In the genomic region with DNA sequence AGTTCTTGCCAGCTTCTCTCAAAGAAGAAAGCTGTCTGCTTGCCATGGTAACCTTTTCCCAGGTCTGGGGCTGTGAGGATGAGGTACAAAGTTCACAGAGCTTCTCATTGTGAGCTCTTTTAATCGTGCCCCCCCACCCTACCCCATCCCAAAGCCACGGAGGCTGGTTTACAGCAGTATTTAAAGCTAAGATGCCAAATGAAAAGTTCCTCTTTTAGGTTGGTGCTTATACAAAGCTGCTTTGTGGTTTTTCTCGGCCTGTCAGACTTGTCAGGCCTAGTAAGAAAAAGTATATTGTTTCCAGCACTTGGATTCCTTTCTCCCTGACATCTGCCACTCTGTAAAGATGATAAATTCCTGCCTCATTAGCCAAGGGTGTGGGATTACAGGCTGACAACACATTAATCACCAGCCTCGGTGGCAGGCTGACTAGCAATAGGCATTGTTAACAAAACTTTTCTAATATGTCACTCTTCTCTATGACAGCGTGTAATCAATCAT, we compare ENCODE assay signal across 10 mouse cellular contexts.
DNase-seq lines count a peak whose midpoint lies in the region; ATAC-seq and TF ChIP-seq lines count a peak whose summit lies in the region.
"Had no signal": no experiment of that assay in that cellular context is flagged by ENCODE, and none has a peak within 500 bp of the region (broad histone marks: within the 10 kb centered on the region; RNA-seq: fewer than 3 reads in every experiment).

No protein-coding gene starts in this region.

- H3K4me2 ChIP-seq in heart, embryonic 12.5 days, result no peak overlapping the region
- no peak overlapping the region for H3K4me2 ChIP-seq in embryonic facial prominence, embryonic 13.5 days
- no peak overlapping the region for H3K4me2 ChIP-seq in hindbrain, postnatal 0 days (ENCODE audit: low read depth, low read length)
- no peak overlapping the region for H3K4me2 ChIP-seq in liver, embryonic 12.5 days

- no peak for TF ChIP-seq CTCF in C2C12 (IDR thresholded peaks at IDR 0.05; ENCODE audit: control insufficient read depth, insufficient read depth, insufficient read length)
- TF ChIP-seq CTCF in hindbrain, postnatal 0 days (IDR thresholded peaks at IDR 0.05; ENCODE audit: low read depth), result no peak

- H3K79me2 ChIP-seq in C2C12 (ENCODE audit: control insufficient read depth, insufficient read depth), result no peaks in the 10 kb centered on the region

- H3K36me3 ChIP-seq in heart, embryonic 10.5 days, result no peaks in the 10 kb centered on the region
- H3K36me3 ChIP-seq in heart, embryonic 12.5 days, result no peaks in the 10 kb centered on the region
- H3K36me3 ChIP-seq in C2C12 (ENCODE audit: control insufficient read depth, insufficient read depth), result no peaks in the 10 kb centered on the region
- no peaks in the 10 kb centered on the region for H3K36me3 ChIP-seq in embryonic facial prominence, embryonic 13.5 days
- no peaks in the 10 kb centered on the region for H3K36me3 ChIP-seq in hindbrain, postnatal 0 days (ENCODE audit: insufficient read depth, low read length)
- H3K36me3 ChIP-seq in liver, embryonic 12.5 days, result no peaks in the 10 kb centered on the region

- H3K4me1 ChIP-seq in heart, embryonic 10.5 days, result peaks cover 54% of the 10 kb centered on the region
- H3K4me1 ChIP-seq in heart, embryonic 12.5 days (replicated peaks), result peaks cover 48% of the 10 kb centered on the region
- peaks cover 50% of the 10 kb centered on the region for H3K4me1 ChIP-seq in embryonic facial prominence, embryonic 13.5 days
- no peaks in the 10 kb centered on the region for H3K4me1 ChIP-seq in hindbrain, postnatal 0 days (ENCODE audit: insufficient read depth, low read length)
- no peaks in the 10 kb centered on the region for H3K4me1 ChIP-seq in liver, embryonic 12.5 days

- no peak overlapping the region for H3K9ac ChIP-seq in heart, embryonic 12.5 days
- H3K9ac ChIP-seq in embryonic facial prominence, embryonic 13.5 days, result no peak overlapping the region
- H3K9ac ChIP-seq in hindbrain, postnatal 0 days (replicated peaks; ENCODE audit: low read length), result no peak overlapping the region
- no peak overlapping the region for H3K9ac ChIP-seq in liver, embryonic 12.5 days

- H3K27ac ChIP-seq in heart, embryonic 10.5 days, result peak overlapping the region; percentile 59; the same call in 1 of the 2 replicates
- H3K27ac ChIP-seq in heart, embryonic 12.5 days (ENCODE audit: poor library complexity, severe bottlenecking), result no peak overlapping the region
- peak overlapping the region; percentile 28; the same call in 1 of the 2 replicates for H3K27ac ChIP-seq in embryonic facial prominence, embryonic 13.5 days
- H3K27ac ChIP-seq in hindbrain, postnatal 0 days, result no peak overlapping the region
- H3K27ac ChIP-seq in liver, embryonic 12.5 days, result no peak overlapping the region

- H3ac ChIP-seq in C2C12 (ENCODE audit: control insufficient read depth, insufficient read length, low read depth), result no peak overlapping the region

- WGBS in heart, embryonic 10.5 days, result 28% methylated on average over 5 of the region's 5 CpGs
- 26% methylated on average over 5 of the region's 5 CpGs for WGBS in heart, embryonic 12.5 days
- WGBS in embryonic facial prominence, embryonic 13.5 days, result 16% methylated on average over 5 of the region's 5 CpGs
- 19% methylated on average over 5 of the region's 5 CpGs for WGBS in hindbrain, postnatal 0 days
- WGBS in liver, embryonic 12.5 days (ENCODE audit: insufficient replicate concordance), result 20% methylated on average over 5 of the region's 5 CpGs

- H3K9me3 ChIP-seq in heart, embryonic 10.5 days, result no peaks in the 10 kb centered on the region
- no peaks in the 10 kb centered on the region for H3K9me3 ChIP-seq in heart, embryonic 12.5 days (replicated peaks)
- H3K9me3 ChIP-seq in embryonic facial prominence, embryonic 13.5 days, result no peaks in the 10 kb centered on the region
- H3K9me3 ChIP-seq in hindbrain, postnatal 0 days (ENCODE audit: low read length), result no peaks in the 10 kb centered on the region
- no peaks in the 10 kb centered on the region for H3K9me3 ChIP-seq in liver, embryonic 12.5 days (replicated peaks)
- H3K9me3 ChIP-seq: megakaryocyte, embryonic 14.5 days had no signal

- no peaks in the 10 kb centered on the region for H3K79me3 ChIP-seq in C2C12 (ENCODE audit: low read depth)

- H3K4me3 ChIP-seq in heart, embryonic 10.5 days, result no peak overlapping the region
- no peak overlapping the region for H3K4me3 ChIP-seq in heart, embryonic 12.5 days
- H3K4me3 ChIP-seq in C2C12 (ENCODE audit: insufficient read depth, poor library complexity, severe bottlenecking), result no peak overlapping the region
- no peak overlapping the region for H3K4me3 ChIP-seq in embryonic facial prominence, embryonic 13.5 days
- H3K4me3 ChIP-seq in hindbrain, postnatal 0 days (ENCODE audit: low read length), result no peak overlapping the region
- H3K4me3 ChIP-seq in liver, embryonic 12.5 days, result no peak overlapping the region
- H3K4me3 ChIP-seq: megakaryocyte, embryonic 14.5 days had no signal

- no peak for DNase-seq in heart, embryonic 10.5 days (ENCODE audit: low spot score)
- DNase-seq in hindbrain, postnatal 0 days (ENCODE audit: low spot score), result peak; percentile 25
- no peak for DNase-seq in testis, postnatal 10 days (ENCODE audit: low spot score)
- DNase-seq in adrenal gland, postnatal 25 days, result no peak
- DNase-seq: heart, postnatal 10 days had no signal

- ATAC-seq in heart, embryonic 12.5 days (ENCODE audit: insufficient number of reproducible peaks, low FRiP score), result no peak
- ATAC-seq in embryonic facial prominence, embryonic 13.5 days (ENCODE audit: insufficient number of reproducible peaks, insufficient read depth, low FRiP score, low TSS enrichment, low read depth), result 0 out of 2 replicates have a peak, but pooled peaks have one; percentile 43
- no peak for ATAC-seq in hindbrain, postnatal 0 days
- no peak for ATAC-seq in liver, embryonic 12.5 days

- H3K27me3 ChIP-seq in heart, embryonic 10.5 days (ENCODE audit: insufficient read depth, poor library complexity, severe bottlenecking), result no peaks in the 10 kb centered on the region
- no peaks in the 10 kb centered on the region for H3K27me3 ChIP-seq in heart, embryonic 12.5 days (replicated peaks)
- H3K27me3 ChIP-seq in C2C12 (ENCODE audit: control insufficient read depth, insufficient read depth, insufficient read length), result no peaks in the 10 kb centered on the region
- 0 out of 2 replicates have a peak, but pooled peaks cover 12% of the 10 kb centered on the region for H3K27me3 ChIP-seq in embryonic facial prominence, embryonic 13.5 days
- H3K27me3 ChIP-seq in hindbrain, postnatal 0 days (ENCODE audit: insufficient read depth, low read length), result no peaks in the 10 kb centered on the region
- no peaks in the 10 kb centered on the region for H3K27me3 ChIP-seq in liver, embryonic 12.5 days (replicated peaks)
- H3K27me3 ChIP-seq: megakaryocyte, embryonic 14.5 days had no signal

TF ChIP-seq in C2C12, 6 proteins besides CTCF, POLR2A, EP300 and RAD21:
- TF ChIP-seq USF1 (IDR thresholded peaks at IDR 0.05; ENCODE audit: low read depth), result no peak
- peak; percentile 30 for TF ChIP-seq MYOD1 (IDR thresholded peaks at IDR 0.05; ENCODE audit: control insufficient read depth, insufficient read length, low read depth)
- no peak for TF ChIP-seq FOSL1 (IDR thresholded peaks at IDR 0.05; ENCODE audit: insufficient read depth, low read length, poor library complexity, severe bottlenecking)
- no peak for TF ChIP-seq CEBPB (IDR thresholded peaks at IDR 0.05; ENCODE audit: low read depth)

Comparison
In these comparisons a context has a peak if more than half of its experiments do, and no peak if none do; other contexts are left out.
1. H3K27ac ChIP-seq: peak in heart, embryonic 10.5 days (single experiment) and embryonic facial prominence, embryonic 13.5 days (single experiment); none in heart, embryonic 12.5 days (single experiment), hindbrain, postnatal 0 days (single experiment) and liver, embryonic 12.5 days (single experiment).